Mouse (Mus musculus): ENCODE results near the gene Txnrd3. TPM values are rescaled to one million over a fixed set of nuclear protein-coding genes. Genes with fewer than 3 reads are reported as not detected.

Gene Txnrd3
- polyA plus RNA-seq, 1 experiment from 2014 or later: 11.0 TPM

DNA sequence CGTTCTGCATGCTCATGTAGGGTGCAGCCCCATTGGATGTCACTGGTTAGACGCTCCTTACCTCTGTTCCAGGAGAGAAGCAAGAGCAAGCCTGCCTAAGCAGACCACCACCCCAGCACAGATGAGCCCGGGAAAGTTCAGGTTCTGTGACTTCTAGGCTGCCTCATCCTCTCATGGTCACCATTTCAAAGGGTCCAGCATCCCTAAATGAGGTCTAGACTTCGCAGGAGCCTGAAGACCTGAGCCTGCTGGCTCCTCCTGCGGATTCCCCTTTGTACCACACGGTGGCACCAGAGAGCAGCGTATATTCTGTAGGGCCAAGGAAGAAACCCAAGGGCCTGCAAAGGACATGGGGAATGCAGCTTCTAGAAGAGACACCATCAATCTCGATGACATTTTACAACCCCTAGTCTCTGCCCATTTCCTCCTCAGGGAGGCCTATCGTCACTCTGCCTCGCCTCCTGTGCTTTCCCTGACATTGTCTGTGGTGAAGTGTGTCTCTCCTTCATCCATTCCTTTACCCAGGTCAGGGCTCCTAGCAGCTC is 35.6 kb downstream of the Txnrd3 start:
- Histone ChIP-seq H3K36me3 (ENCODE audit: control insufficient read depth, insufficient read depth, low read length) (no peaks in the 10 kb centered on the region), H3K9me3 (ENCODE audit: control insufficient read depth, low read length) (no peaks in the 10 kb centered on the region), H3K9ac (ENCODE audit: low read depth, low read length) (no peak overlapping the region), H3K4me2 (replicated peaks; ENCODE audit: low read depth, low read length) (no peak overlapping the region), H3K4me1 (replicated peaks; ENCODE audit: control insufficient read depth, insufficient read depth, low read length) (no peaks in the 10 kb centered on the region), H3K4me3 (ENCODE audit: low read depth, low read length) (no peak overlapping the region), H3K27ac (ENCODE audit: low read depth, low read length) (no peak overlapping the region), H3K27me3 (ENCODE audit: control insufficient read depth, insufficient read depth, low read length) (no peaks in the 10 kb centered on the region)
- ATAC-seq (ENCODE audit: low FRiP score) (peak; percentile 69), DNase-seq (ENCODE audit: low spot score) (peak; percentile 86)
- WGBS: 18% methylated on average over 10 of the region's 10 CpGs

DNA sequence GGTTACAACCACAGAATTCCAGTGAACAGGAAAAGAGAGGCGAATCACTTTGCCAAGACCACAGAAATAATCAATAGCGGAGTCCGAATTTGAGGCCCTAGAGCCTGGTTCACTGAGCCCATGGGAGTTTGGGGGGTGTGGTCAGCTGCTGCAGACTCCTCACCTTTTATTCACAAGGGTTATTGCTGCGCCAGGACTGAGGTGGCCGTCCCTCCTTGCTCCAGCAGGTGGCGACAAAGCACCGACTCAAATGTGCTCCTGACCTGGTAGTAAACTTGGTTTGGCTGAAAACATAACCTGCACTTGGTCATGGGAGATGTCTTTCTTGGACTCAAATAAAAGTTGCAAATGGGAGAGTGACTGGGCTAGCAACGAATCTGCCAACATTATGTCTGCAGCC is 36.4 kb downstream of the Txnrd3 start:
- Histone ChIP-seq H3K27me3 (ENCODE audit: control insufficient read depth, insufficient read depth, low read length) (no peaks in the 10 kb centered on the region), H3K4me2 (replicated peaks; ENCODE audit: low read depth, low read length) (no peak overlapping the region), H3K9me3 (ENCODE audit: control insufficient read depth, low read length) (no peaks in the 10 kb centered on the region), H3K36me3 (ENCODE audit: control insufficient read depth, insufficient read depth, low read length) (no peaks in the 10 kb centered on the region), H3K27ac (ENCODE audit: low read depth, low read length) (no peak overlapping the region), H3K9ac (ENCODE audit: low read depth, low read length) (no peak overlapping the region), H3K4me1 (replicated peaks; ENCODE audit: control insufficient read depth, insufficient read depth, low read length) (no peaks in the 10 kb centered on the region), H3K4me3 (ENCODE audit: low read depth, low read length) (no peak overlapping the region)
- 11% methylated on average over 8 of the region's 8 CpGs for WGBS
- DNase-seq (ENCODE audit: low spot score): peak; percentile 90
- peak; percentile 75 for ATAC-seq (ENCODE audit: low FRiP score)

DNA sequence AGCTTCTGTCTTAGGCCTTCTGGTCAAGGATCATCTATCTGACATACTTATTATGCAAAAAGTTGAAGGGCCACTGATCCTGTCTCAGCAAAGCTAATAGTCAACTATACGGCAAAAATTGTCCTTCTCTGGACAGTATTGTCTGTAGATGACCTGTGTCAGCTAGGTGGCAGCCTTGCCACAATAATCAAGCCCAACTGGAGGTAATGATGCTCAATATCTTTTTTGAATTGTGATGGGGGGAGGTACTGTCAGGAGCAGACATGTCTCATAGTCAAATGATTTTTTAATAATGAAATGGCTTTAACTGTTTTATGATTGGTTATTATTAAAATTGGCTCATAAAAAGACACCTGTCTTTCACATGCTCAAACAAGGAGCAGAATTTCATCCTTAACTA is 40.4 kb downstream of the Txnrd3 start:
- H3K9ac ChIP-seq (ENCODE audit: low read depth, low read length): no peak overlapping the region
- no peaks in the 10 kb centered on the region for H3K27me3 ChIP-seq (ENCODE audit: control insufficient read depth, insufficient read depth, low read length)
- WGBS: 67% methylated on average over 1 of the region's 1 CpGs
- no peak for DNase-seq (ENCODE audit: low spot score)
- H3K27ac ChIP-seq (ENCODE audit: low read depth, low read length): no peak overlapping the region
- H3K4me1 ChIP-seq (replicated peaks; ENCODE audit: control insufficient read depth, insufficient read depth, low read length): no peaks in the 10 kb centered on the region
- H3K36me3 ChIP-seq (ENCODE audit: control insufficient read depth, insufficient read depth, low read length): no peaks in the 10 kb centered on the region
- H3K4me3 ChIP-seq (ENCODE audit: low read depth, low read length): no peak overlapping the region
- no peak for ATAC-seq (ENCODE audit: low FRiP score)
- no peaks in the 10 kb centered on the region for H3K9me3 ChIP-seq (ENCODE audit: control insufficient read depth, low read length)
- no peak overlapping the region for H3K4me2 ChIP-seq (replicated peaks; ENCODE audit: low read depth, low read length)

DNA sequence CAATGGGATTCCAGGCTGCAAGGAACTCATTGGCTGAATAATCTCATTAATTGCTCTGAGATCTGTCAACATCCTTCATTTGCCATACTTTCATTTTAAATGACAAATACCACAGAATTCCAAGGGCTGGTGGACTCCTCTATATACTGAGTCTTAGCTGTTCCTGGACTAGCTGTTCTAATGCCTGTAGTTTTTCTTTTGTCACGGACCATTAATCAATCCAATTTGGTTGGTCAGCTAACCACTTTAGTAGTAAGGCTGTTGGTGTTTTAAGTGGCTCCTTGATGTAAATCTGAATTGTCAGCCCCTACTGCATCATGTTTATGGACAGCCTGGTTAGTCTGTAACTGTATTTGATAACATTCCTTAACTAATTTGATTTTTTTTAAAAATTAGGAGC is 43.3 kb downstream of the Txnrd3 start:
- no peak overlapping the region for H3K4me2 ChIP-seq (replicated peaks; ENCODE audit: low read depth, low read length)
- no peaks in the 10 kb centered on the region for H3K27me3 ChIP-seq (ENCODE audit: control insufficient read depth, insufficient read depth, low read length)
- no peaks in the 10 kb centered on the region for H3K9me3 ChIP-seq (ENCODE audit: control insufficient read depth, low read length)
- no peak overlapping the region for H3K27ac ChIP-seq (ENCODE audit: low read depth, low read length)
- no peaks in the 10 kb centered on the region for H3K4me1 ChIP-seq (replicated peaks; ENCODE audit: control insufficient read depth, insufficient read depth, low read length)
- no peaks in the 10 kb centered on the region for H3K36me3 ChIP-seq (ENCODE audit: control insufficient read depth, insufficient read depth, low read length)
- DNase-seq (ENCODE audit: low spot score) (no peak), ATAC-seq (ENCODE audit: low FRiP score) (no peak)
- H3K9ac ChIP-seq (ENCODE audit: low read depth, low read length): no peak overlapping the region
- H3K4me3 ChIP-seq (ENCODE audit: low read depth, low read length): no peak overlapping the region
- 65% methylated on average over 1 of the region's 1 CpGs for WGBS

DNA sequence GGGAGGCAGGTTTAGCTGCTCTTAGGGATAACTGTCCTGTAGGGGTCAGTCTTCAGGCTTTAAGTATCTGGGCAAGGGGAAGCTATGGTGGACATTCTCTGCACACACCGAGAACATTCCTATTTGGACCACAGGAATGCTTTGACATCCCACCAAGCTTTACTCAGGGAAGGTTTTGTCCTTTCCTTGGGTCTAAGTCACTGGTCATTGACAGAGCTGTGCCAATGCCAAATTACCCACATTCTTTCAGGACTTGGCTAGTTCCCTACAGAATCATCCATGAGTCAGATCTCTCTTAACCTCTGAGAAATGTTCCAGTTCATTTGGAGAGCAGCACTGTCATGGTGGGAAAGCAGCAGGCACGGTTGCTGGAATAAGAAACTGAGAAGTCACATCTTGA is 62.8 kb downstream of the Txnrd3 start:
- no peaks in the 10 kb centered on the region for H3K9me3 ChIP-seq (ENCODE audit: control insufficient read depth, low read length)
- ATAC-seq (ENCODE audit: low FRiP score) (no peak), DNase-seq (ENCODE audit: low spot score) (no peak)
- H3K4me1 ChIP-seq (replicated peaks; ENCODE audit: control insufficient read depth, insufficient read depth, low read length): no peaks in the 10 kb centered on the region
- no peak overlapping the region for H3K9ac ChIP-seq (ENCODE audit: low read depth, low read length)
- no peaks in the 10 kb centered on the region for H3K27me3 ChIP-seq (ENCODE audit: control insufficient read depth, insufficient read depth, low read length)
- no peak overlapping the region for H3K4me2 ChIP-seq (replicated peaks; ENCODE audit: low read depth, low read length)
- WGBS: 84% methylated on average over 2 of the region's 2 CpGs
- H3K36me3 ChIP-seq (ENCODE audit: control insufficient read depth, insufficient read depth, low read length): no peaks in the 10 kb centered on the region
- H3K4me3 ChIP-seq (ENCODE audit: low read depth, low read length): no peak overlapping the region
- H3K27ac ChIP-seq (ENCODE audit: low read depth, low read length): no peak overlapping the region

DNA sequence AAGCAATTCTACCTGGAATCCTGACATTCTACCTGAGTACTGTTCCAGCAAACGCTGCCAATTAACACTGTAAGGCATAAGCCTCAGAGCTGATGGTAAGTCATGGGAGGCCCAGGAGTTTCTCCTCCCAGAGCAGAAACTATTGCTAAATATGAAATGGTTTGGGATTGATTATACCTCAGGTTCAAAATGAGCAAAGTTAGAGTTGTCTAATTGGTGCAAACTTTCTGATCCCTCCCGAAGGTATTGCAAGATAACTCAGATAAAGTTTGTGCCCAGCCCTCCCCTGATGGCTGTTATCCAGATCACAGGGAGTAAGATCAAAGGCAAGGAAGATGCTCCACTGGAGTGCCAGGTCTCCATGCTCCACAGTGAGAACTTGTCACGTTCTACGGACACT is 63.5 kb downstream of the Txnrd3 start, which contains the start of gene Vmn1r40:
Gene Vmn1r40, plus strand, starts transcription at position 301 of the 400 bp plus-strand sequence.
- no peak for ATAC-seq (ENCODE audit: low FRiP score)

DNA sequence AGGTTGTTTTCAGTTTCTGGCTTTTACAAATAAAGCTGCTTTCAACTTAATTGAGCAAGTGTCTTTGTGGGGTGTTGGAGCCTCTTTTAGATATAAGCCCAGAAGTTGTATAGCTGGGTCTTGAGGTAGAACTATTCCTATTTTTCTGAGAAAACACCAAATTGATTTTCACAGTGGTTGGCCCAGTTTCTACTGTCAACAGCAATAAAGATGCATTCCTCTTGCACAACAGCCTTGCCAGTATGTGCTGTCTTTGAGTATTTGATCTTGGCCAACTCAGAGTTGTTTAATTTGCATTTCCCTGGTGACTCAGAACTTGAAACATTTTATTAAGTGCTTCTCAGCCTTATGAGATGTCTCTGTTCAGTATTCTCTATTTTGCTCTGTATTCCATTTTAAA is 74.3 kb downstream of the Txnrd3 start:
- H3K9me3 ChIP-seq (ENCODE audit: control insufficient read depth, low read length): no peaks in the 10 kb centered on the region
- no peaks in the 10 kb centered on the region for H3K27me3 ChIP-seq (ENCODE audit: control insufficient read depth, insufficient read depth, low read length)
- no peak for ATAC-seq (ENCODE audit: low FRiP score)
- H3K27ac ChIP-seq (ENCODE audit: low read depth, low read length): no peak overlapping the region
- no peak overlapping the region for H3K9ac ChIP-seq (ENCODE audit: low read depth, low read length)
- H3K36me3 ChIP-seq (ENCODE audit: control insufficient read depth, insufficient read depth, low read length): no peaks in the 10 kb centered on the region
- H3K4me2 ChIP-seq (replicated peaks; ENCODE audit: low read depth, low read length): no peak overlapping the region
- DNase-seq (ENCODE audit: low spot score): no peak
- H3K4me3 ChIP-seq (ENCODE audit: low read depth, low read length): no peak overlapping the region
- H3K4me1 ChIP-seq (replicated peaks; ENCODE audit: control insufficient read depth, insufficient read depth, low read length): no peaks in the 10 kb centered on the region

More for the DNA sequence above, 63.5 kb downstream of the Txnrd3 start, which contains the start of gene Vmn1r40:
- Histone ChIP-seq H3K36me3 (ENCODE audit: control insufficient read depth, insufficient read depth, low read length) (no peaks in the 10 kb centered on the region), H3K9me3 (ENCODE audit: control insufficient read depth, low read length) (no peaks in the 10 kb centered on the region), H3K27ac (ENCODE audit: low read depth, low read length) (no peak within 1 kb of the TSS), H3K27me3 (ENCODE audit: control insufficient read depth, insufficient read depth, low read length) (no peaks in the 10 kb centered on the region), H3K4me3 (ENCODE audit: low read depth, low read length) (no peak within 1 kb of the TSS), H3K4me2 (replicated peaks; ENCODE audit: low read depth, low read length) (no peak within 1 kb of the TSS), H3K4me1 (replicated peaks; ENCODE audit: control insufficient read depth, insufficient read depth, low read length) (no peaks in the 10 kb centered on the region), H3K9ac (ENCODE audit: low read depth, low read length) (no peak within 1 kb of the TSS)
- 83% methylated on average over 4 of the region's 4 CpGs for WGBS
- DNase-seq (ENCODE audit: low spot score): no peak

Other genes starting within 250 kb of the Txnrd3 start
- 86.2 and 91.2 TPM in 2 replicates for gene Chchd6, start 48.3 kb upstream of the Txnrd3 start, polyA plus RNA-seq (2014; fragmentation: Nextera tagmentation; extraction: Ambion mirVana)
- gene Vmn1r40, start 63.6 kb downstream of the Txnrd3 start, polyA plus RNA-seq (2014; fragmentation: Nextera tagmentation; extraction: Ambion mirVana): not detected in 2 replicates
- gene Vmn1r41, start 96.8 kb downstream of the Txnrd3 start, polyA plus RNA-seq (2014; fragmentation: Nextera tagmentation; extraction: Ambion mirVana): not detected in 2 replicates
- gene Vmn1r42, start 232.4 kb downstream of the Txnrd3 start, polyA plus RNA-seq (2014; fragmentation: Nextera tagmentation; extraction: Ambion mirVana): not detected in 2 replicates
- gene Vmn1r43, start 232.4 kb downstream of the Txnrd3 start, polyA plus RNA-seq (2014; fragmentation: Nextera tagmentation; extraction: Ambion mirVana): not detected in 2 replicates
- not detected in 2 replicates for gene Vmn1r44, start 239.7 kb downstream of the Txnrd3 start, polyA plus RNA-seq (2014; fragmentation: Nextera tagmentation; extraction: Ambion mirVana)

Data from hindbrain, embryonic 11.5 days (tissue).